Mouse (Mus musculus): ENCODE results near the gene Ear10.
A peak's percentile ranks its signal among the peaks of the same experiment; 100 is the strongest.
"Not testable (repeated sequence)": the region's sequence is repeated elsewhere in the genome, so short reads cannot be mapped to it uniquely, and the experiment has no call there.

Gene Ear10

DNA sequence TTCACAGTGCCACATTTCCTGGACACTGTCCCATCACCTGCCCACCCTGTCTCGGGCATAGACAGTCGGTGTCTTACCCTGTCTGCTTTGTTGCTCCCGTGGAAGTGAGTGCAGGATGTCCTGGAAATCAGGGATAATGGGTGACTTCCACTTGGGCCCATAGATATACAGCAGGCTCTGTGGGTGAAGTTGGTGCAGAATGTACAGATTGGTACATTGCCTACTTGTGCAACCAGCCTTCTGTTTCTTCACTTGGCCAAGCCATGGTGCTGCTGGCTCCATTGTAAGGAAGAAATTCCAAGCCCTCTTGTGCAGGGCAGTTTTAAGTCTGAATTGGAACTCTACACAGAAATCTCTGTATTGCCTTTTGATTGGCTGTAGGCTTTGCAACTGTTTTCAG is at the start of gene Ear10:
Gene Ear10, minus strand, starts transcription at position 101 of the 400 bp plus-strand sequence.
- DNase-seq, result not testable (repeated sequence)

DNA sequence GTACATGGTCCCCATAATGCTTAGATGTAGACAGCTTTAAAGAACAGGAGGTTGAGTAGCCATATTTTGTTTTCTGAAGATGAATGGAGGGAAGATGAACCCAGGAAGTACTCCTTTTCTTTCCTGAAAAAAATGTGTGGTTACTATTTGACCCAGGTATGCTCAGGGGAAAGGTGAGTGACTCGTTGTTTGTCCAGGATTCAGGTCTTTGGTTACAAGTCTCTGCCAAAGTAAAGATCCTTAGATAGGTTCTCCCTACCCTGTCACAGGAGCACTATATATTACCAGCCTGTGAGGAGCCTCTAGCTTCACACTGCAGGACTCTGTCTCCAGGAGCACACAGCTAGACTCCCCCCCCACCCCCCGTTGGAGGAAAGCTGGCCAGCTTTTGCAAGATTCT is 33.4 kb upstream of the Ear10 start, which contains the start of gene Ang5:
Gene Ang5, plus strand, starts transcription at position 301 of the 400 bp plus-strand sequence.
- not testable (repeated sequence) for DNase-seq

DNA sequence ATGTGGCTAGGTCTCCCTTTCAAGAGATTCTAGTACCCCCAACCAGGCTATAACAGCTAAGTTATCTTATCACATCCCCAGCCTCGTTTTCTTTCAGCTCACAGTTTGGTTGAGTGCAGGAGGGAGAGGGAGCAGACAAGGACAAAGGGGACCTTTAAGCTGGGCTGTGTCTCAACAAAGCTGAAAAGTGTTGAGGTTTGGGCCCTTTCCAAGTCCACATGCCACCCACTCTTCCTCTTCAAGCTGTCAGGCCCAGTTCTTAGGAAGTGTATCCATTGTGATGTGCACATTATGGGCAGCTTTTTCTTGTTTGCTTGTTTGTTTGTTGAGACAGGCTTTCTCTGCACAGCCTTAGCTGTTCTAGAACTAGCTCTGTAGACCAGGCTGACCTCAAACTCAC is 31.7 kb upstream of the Ear10 start:
- DNase-seq, result not testable (repeated sequence)

DNA sequence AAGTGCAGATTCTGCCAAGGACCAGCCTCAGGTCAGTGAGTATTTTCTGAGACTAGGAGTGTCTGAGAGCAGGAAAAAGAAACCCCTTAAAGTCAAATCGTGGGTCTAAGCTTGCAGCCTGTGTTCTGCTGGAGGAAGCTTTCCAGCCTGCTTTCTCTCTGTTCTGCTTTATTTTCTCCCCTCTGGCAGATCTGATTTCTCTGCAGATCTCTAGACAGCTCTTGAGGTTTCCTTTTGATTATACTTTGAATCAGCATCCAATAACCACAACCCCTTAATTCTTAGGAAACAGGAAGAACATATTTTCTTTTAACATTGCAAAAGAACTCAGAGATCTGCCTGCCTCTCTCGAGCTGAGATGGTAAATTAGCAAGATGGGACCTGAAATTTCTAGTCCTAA is 30.0 kb upstream of the Ear10 start:
- DNase-seq, result not testable (repeated sequence)

DNA sequence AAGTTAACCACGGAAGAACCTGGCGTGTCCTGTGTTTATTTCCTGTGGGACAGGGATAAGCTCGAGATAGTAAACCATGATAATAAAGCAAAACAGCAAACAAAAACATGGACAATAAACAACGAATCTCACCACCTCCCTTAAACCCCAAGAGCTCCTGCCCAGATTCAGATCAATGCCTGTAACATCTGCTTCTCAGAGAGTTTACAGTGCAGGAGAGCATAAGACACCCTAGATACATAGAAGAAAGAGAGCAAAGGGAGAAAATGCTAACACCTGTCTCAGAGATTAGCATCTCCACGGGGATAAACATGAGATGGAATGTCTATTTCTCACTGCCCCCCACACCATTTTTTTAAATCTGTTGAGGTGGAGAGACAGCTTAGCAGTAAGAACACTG is 10.0 kb upstream of the Ear10 start:
- DNase-seq, result not testable (repeated sequence)

DNA sequence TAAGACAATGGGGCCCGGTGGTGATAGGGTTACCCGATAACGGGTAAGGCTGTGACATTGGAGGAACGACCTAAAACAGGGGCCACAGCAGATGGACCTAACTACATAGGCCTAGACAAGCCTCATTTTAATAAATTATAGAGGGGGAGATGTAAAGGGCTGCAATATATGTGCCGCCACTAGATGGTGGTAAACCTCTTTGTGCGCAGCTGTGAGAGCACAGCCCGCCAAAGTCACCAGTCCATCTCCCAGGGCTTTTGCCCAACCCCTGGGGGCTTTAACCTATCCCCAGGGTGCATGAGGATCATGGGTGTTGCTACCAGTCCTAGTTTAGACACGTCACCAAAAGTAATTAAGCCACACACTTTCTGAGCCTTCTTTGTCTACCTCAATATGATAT is 9.6 kb upstream of the Ear10 start:
- peak; percentile 36 for DNase-seq

DNA sequence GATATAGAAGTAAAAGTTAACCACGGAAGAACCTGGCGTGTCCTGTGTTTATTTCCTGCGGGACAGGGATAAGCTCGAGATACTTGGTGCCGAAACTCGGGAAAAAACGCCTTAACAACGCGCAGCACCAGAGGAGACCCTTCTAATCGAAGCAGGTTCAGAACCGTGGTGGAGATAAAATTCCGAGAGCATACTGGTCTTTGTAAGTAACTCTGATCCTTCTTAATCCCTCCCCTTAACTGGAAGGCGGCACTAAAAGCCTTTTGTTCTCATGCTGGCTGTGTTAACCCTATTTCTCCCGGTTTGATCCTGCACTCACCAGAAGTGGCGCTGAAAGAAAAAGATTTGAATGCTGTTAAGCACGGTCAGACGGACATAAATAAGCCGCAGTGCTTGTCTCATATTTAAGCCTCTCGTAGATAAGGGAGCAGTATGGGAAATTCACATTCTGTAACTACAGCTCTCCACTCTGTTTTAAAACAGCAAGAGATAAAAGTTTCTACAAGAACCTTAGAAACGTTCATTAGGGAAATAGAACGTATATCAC is 2.1 kb upstream of the Ear10 start:
- DNase-seq, result not testable (repeated sequence)

DNA sequence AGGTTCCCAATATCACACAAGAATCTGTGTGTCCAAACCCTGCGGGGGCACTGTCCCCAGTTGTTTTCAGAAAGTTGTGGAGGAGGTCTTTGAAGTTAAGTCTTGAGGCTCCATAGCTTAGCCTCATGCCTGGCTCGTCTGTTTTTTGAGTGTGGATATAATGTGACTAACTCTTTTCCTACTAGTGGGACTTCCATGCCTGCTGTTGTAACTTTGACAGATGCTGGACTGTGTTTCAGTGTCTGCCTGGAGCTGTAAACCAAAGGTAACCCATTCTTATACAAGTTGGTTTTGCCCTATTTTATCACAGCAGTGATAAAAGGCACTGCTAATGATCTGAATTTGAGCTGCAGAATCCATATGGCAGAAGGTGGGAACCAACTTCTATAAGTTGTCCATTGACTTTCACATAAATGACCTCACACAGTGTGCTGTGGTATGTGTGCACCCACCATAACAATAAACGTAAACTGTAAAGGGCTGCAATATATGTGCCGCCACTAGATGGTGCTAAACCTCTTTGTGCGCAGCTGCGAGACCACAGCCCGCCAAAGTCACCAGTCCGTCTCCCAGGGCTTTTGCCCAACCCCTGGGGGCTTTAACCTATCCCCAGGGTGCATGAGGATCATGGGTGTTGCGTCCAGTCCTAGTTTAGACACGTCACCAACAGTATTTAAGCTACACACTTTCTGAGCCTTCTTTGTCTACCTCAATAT is 1.5 kb upstream of the Ear10 start, which contains the start of gene Gm8113:
Gene Gm8113, plus strand, starts transcription at position 703 of the 716 bp plus-strand sequence.
- peak; percentile 64 for DNase-seq

DNA sequence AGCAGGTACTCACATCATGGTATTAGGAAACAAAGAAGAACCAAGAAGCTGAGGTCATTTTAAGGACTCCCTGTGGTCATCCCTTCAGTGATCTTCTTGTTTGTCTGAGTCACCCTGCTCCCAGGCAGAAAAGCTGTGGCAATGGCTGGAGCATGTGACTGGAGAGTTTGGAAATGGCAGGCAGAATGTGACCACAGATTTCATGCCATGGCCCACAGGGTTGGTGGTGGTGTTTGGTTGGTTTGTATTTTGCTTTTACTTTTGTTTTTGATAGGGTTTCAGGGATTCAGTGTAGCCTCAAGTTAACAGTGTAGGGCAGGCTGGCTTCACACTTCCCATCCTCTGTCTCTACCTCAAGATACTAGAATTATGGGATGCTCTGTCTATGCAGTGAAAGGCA is 5.1 kb downstream of the Ear10 start:
- not testable (repeated sequence) for DNase-seq

DNA sequence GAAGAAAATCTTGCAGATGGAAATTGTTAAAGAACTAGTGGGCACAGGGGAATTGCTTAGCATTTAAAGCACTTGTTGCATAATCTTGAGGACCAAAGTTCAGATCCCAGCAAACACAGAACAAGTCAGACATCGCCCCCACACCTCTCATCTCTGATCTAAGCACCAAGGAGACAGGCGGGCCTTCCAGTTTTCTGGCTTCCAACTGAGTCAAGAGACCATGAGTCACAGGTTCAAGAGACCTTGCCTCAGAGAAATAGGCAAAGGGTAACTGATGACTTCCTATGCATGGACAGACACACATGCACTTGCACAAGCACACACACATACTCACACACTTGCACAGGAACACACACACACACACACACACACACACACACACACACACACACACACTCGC is 24.8 kb downstream of the Ear10 start:
- DNase-seq, result not testable (repeated sequence)

DNA sequence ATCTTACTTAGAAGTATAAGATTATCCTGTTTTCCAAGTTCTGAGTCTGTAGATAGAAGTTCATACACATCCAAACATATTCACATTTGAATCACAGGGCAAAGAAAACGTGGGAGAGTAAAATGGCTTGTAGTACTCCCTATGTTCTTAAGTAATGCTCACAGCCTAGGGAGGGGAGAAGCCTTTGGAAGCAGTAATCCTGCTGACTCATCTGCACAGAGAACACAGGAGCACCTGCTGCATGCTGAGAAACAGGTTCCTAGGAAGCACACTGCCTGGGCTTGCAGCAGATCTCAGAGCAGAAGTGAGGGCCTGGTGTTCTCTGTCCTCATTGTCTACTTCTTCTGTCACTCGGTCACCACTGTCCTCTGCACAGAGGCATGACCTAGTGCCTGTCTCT is 28.0 kb downstream of the Ear10 start:
- not testable (repeated sequence) for DNase-seq

DNA sequence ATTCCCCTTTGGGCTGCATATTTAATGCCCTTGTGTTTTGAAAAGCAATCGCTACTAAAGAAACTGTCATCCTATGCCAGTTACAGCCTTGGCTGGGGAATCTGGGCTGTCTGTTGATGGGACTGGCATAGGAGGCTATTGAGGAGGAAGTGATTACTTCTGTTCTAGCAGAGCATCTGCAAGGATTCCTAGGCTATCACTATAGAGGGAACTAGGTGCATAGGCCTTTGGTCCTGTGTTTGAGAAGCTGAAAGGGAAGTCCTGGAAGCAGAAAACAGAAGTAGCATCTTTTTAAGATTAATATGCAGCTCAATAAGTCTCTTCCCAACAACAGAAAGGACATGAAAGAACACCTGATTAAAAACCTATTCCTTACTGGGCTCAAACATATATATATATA is 32.1 kb downstream of the Ear10 start:
- DNase-seq, result not testable (repeated sequence)

DNA sequence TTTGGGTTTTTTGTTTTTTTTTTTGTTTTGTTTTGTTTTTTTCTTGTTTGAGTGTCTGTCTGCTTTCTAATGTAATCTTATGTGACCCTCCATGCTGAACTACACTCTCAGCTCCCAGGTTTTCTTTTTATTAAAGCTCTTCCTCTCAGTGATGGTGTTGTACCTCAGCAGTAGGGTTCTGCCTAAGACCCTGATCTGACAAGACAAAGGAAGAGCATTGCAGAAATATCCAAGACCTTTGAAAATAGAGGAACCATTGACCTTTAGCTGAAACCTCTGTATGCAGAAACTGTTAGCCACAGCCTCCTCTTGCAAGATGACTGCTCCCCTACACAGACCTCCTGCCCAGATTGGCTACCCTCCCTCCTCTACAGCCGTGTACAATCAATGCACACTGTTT is 37.1 kb downstream of the Ear10 start:
- not testable (repeated sequence) for DNase-seq

DNA sequence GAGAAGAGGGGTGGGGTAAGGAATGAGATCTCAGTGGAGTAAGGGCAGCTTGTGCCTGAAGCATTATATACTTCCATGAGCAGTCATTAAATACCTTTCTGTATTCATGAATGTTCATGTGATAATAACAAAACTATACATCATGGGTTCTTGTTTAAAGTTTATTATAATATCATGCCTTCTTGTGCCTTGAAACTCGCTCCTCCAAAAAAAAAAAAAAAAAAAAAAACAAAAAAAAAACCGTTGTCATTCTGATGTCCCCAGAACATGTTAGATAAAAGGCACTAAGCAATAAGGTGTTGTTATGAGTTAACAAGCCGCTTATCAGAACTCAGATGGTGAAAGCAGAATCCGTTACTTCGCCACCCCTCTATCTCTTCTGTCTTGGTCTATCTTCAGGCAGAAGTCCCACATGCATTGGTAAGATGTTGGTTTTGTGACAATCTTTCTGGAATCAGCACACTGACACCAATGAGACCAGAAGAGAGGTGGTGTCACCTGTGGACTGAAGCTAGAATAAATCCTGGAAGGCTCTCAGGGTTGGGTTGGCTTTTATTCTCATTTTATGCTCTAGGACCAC is 43.3 kb downstream of the Ear10 start:
- DNase-seq, result not testable (repeated sequence)

DNA sequence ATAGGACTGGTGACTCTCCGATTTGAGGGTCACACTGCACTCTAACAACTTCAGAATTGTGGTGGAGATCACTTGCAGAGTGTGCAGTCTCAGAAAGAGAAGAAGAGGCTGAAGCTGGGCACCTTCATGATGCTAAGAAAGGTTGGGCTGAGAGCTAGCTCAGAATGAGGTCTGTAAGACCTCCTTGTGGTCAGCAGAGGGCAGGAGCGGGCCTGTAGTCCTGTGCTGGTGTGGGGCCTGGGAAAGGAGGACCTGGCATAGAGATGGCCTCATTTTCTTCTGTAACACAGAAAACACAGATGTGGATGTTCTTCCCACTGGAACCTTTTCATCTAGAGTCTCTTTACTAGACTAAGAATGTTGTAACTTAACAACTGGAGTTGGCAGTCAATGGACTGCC is 45.6 kb downstream of the Ear10 start:
- DNase-seq, result not testable (repeated sequence)

DNA sequence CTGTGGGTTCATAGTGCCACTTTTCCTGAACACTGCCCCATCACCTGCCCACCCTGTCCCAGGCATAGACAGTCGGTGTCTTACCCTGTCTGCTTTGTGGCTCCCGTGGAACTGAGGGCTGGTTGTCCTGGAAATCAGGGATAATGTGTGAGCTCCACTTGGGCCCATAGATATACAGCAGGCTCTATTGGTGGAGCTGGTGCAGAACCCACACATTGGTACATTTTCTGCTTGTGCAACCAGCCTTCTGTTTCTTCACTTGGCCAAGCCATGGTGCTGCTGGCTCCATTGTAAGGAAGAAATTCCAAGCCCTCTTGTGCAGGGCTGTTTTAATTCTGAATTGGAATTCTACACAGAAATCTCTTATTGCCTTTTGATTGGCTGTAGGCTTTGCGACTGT is 47.9 kb downstream of the Ear10 start, which contains the start of gene Ear1:
Gene Ear1, minus strand, starts transcription at position 101 of the 400 bp plus-strand sequence.
- not testable (repeated sequence) for DNase-seq

DNA sequence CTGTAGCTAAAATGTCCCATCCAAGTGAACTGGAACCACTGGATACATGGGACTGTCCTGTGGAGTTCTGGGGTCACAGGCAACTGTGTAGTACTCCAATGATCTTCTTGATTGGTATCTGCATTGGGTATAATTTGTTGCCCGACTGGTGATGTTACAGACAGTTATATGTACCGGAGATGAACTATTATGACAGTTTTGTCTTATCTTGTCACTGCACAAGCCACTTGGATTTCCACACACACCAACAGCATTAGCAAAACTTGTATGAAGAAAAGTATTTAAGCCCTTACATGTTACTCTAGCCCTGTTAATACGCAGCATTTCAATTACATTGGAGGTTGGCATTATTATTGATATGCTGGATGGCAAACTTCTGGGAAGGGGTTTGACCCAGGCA is 48.5 kb downstream of the Ear10 start:
- not testable (repeated sequence) for DNase-seq
